In the genomic region with DNA sequence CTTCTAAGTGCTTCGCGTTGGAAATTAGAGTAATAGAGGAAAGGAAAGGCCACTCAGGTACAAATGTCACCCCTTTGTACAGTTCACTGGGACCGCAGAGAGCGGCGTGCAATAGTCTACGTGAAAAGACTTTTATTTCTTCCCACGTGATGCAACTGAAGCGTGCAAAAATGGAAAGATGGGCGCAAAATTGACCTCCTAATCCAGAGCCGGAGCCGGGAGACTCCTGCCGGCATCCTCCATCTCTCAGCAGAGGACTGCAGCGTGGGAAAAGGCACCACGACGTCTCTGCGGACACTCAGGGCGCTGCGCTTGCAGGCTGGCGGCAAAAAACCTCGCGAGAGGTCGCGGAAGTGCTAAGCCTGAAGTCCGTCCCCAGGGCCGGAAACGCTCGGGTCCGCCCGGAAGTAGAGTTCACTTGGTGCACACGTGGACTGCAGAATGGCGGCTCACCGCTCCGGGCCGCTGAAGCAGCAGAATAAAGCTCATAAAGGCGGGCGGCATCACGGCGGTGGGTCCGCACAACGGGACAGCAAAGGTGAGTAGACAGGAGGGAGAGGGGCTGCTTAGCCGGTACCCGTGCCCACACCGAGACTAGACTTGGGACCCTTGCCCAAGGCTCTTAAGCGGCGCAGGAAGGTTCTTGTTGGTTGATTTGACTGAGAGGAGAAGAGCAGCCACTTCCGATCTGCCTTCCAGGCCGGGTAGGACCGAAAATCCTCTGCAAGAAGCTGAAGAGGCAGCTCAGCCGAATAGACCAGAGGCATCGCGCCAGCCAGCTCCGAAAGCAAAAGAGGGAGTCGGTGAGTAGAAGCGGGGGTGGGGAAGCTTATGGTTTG, we compare ENCODE assay signal across 1 mouse cellular context.
TF ChIP-seq lines count a peak whose summit lies in the region.

Gene Tsr1 (plus strand): TSS at position 394 of the 839 bp plus-strand sequence.

TF ChIP-seq in CH12.LX, 34 proteins besides CTCF, POLR2A, EP300 and RAD21 (continued from another document):
- TF ChIP-seq GABPA (IDR thresholded peaks at IDR 0.05; ENCODE audit: insufficient replicate concordance, low read depth, low read length) (no peak), IRF4 (IDR thresholded peaks at IDR 0.05; ENCODE audit: low read depth, low read length) (0 out of 2 replicates have a peak, but pooled peaks have one; percentile 6), ZNF384 (IDR thresholded peaks at IDR 0.05; ENCODE audit: low read depth, low read length) (no peak), ELF1 (IDR thresholded peaks at IDR 0.05; ENCODE audit: low read depth, low read length) (peak; percentile 95), BHLHE40 (IDR thresholded peaks at IDR 0.05; ENCODE audit: low read depth, low read length) (peak; percentile 42; the same call in 1 of the 2 replicates), MEF2A (IDR thresholded peaks at IDR 0.05; ENCODE audit: borderline replicate concordance, low read depth, low read length) (peak; percentile 24; the same call in 1 of the 2 replicates), PAX5 (IDR thresholded peaks at IDR 0.05; ENCODE audit: low read length) (no peak), ETS1 (conservative IDR thresholded peaks at IDR 0.05; ENCODE audit: low read depth, low read length) (no peak; the same call in 1 of the 2 replicates), CHD1 (IDR thresholded peaks at IDR 0.05; ENCODE audit: low read depth, low read length) (no peak), RCOR1 (conservative IDR thresholded peaks at IDR 0.05; ENCODE audit: low read depth, low read length) (no peak; the same call in 1 of the 2 replicates), NRF1 (IDR thresholded peaks at IDR 0.05; ENCODE audit: low read depth, low read length) (peak; percentile 54), MYC (IDR thresholded peaks at IDR 0.05; ENCODE audit: low read depth, low read length) (peak; percentile 99), ZC3H11A (IDR thresholded peaks at IDR 0.05; ENCODE audit: low read depth, low read length) (no peak), ZMIZ1 (IDR thresholded peaks at IDR 0.05; ENCODE audit: low read depth, low read length) (peak; percentile 71), TBP (conservative IDR thresholded peaks at IDR 0.05; ENCODE audit: low read depth, low read length) (peak; percentile 91), KAT2A (IDR thresholded peaks at IDR 0.05; ENCODE audit: insufficient replicate concordance, low read length) (peak; percentile 81), E2F4 (IDR thresholded peaks at IDR 0.05; ENCODE audit: insufficient replicate concordance, low read depth, low read length) (0 out of 2 replicates have a peak, but pooled peaks have one; percentile 67), POLR2AphosphoS2 (IDR thresholded peaks at IDR 0.05; ENCODE audit: low read depth, low read length) (peak; percentile 81), SIN3A (IDR thresholded peaks at IDR 0.05; ENCODE audit: low read length) (peak; percentile 89), MAFK (IDR thresholded peaks at IDR 0.05; ENCODE audit: insufficient replicate concordance, low read length) (0 out of 2 replicates have a peak, but pooled peaks have one; percentile 22), SMC3 (IDR thresholded peaks at IDR 0.05; ENCODE audit: low read depth, low read length) (no peak), CHD2 (IDR thresholded peaks at IDR 0.05; ENCODE audit: low read length) (peak; percentile 98), TCF12 (IDR thresholded peaks at IDR 0.05; ENCODE audit: low read depth, low read length) (peak; percentile 97), UBTF (IDR thresholded peaks at IDR 0.05; ENCODE audit: low read depth, low read length) (no peak), USF1 (IDR thresholded peaks at IDR 0.05; ENCODE audit: low read depth, low read length) (peak; percentile 59), HCFC1 (IDR thresholded peaks at IDR 0.05; ENCODE audit: low read depth, low read length) (peak; percentile 83), USF2 (conservative IDR thresholded peaks at IDR 0.05; ENCODE audit: low read depth, low read length) (peak; percentile 21; the same call in 1 of the 2 replicates), MXI1 (IDR thresholded peaks at IDR 0.05; ENCODE audit: low read depth, low read length) (peak; percentile 100)
